Mouse (Mus musculus) midbrain, embryonic 11.5 days (tissue): ENCODE measurements at regions not wholly inside any gene's neighbourhood (a gene's known extent, or its start where the extent isn't known, plus 50 kb on each side); places are given as distances from the start of the nearest gene placed in this dataset.
"Not testable (repeated sequence)": the region's sequence is repeated elsewhere in the genome, so short reads cannot be mapped to it uniquely, and the experiment has no call there.

Experiments used
- ATAC-seq: fragments of 200-750 bp; cut with Nextera tagmentation; 2 replicates; pipeline ENCODE4 v1.8.0; 2017; ENCODE audit warnings: moderate TSS enrichment, moderate library complexity; ENCODE audit not compliant: low FRiP score
- DNase-seq: peaks from one replicate; pipeline ENCODE4 v3.0.0; 2015; ENCODE audit warnings: low spot score; ENCODE audit errors: missing footprints
- H3K27ac ChIP-seq: fragments of 300-500 bp; sonication (generic); 2 replicates; pipeline ENCODE4 v1.5.1; 2014; ENCODE audit warnings: low read depth, low read length
- H3K27me3 ChIP-seq: fragments of 300-500 bp; sonication (generic); 2 replicates; pipeline ENCODE4 v1.6.1; 2014; ENCODE audit warnings: mild to moderate bottlenecking, low read length, moderate library complexity, mixed read lengths; ENCODE audit not compliant: control insufficient read depth, insufficient read depth
- H3K36me3 ChIP-seq: fragments of 300-500 bp; sonication (generic); 2 replicates; pipeline ENCODE4 v1.6.1; 2014; ENCODE audit warnings: mild to moderate bottlenecking, low read length, moderate library complexity, mixed read lengths; ENCODE audit not compliant: control insufficient read depth, insufficient read depth
- H3K4me1 ChIP-seq: fragments of 300-500 bp; sonication (generic); 2 replicates; pipeline ENCODE4 v1.6.1; 2014; ENCODE audit warnings: low read length; ENCODE audit not compliant: control insufficient read depth, insufficient read depth
- H3K4me2 ChIP-seq: fragments of 300-500 bp; sonication (generic); 2 replicates; pipeline ENCODE4 v1.6.1; 2014; ENCODE audit warnings: mild to moderate bottlenecking, moderate library complexity
- H3K4me3 ChIP-seq: fragments of 300-500 bp; sonication (generic); 2 replicates; pipeline ENCODE4 v1.5.1; 2014; ENCODE audit warnings: low read depth, low read length
- H3K9ac ChIP-seq: fragments of 300-500 bp; sonication (generic); 2 replicates; pipeline ENCODE4 v1.6.1; 2014; ENCODE audit warnings: low read length
- H3K9me3 ChIP-seq: fragments of 300-500 bp; sonication (generic); 2 replicates; pipeline ENCODE4 v1.6.1; 2016; ENCODE audit warnings: low read length; ENCODE audit not compliant: control insufficient read depth
- WGBS: fragments of 180-500 bp; shearing (Covaris S2); extraction: QIAGEN DNeasy Blood & Tissue Kit; methylation state at CpG from one replicate; pipeline ENCODE4 v1.1.7; 2014; 5-methylcytosine and 5-hydroxymethylcytosine counted together

GRCm38 (mm10) chr15:38129330-38129729 lies 704.0 kb downstream of the 4930447A16Rik start:
- 74% methylated on average over 7 of the region's 7 CpGs for WGBS
- DNase-seq, result no peak

GRCm38 (mm10) chr15:38129861-38130631 lies 704.7 kb downstream of the 4930447A16Rik start:
- Histone ChIP-seq H3K36me3 (no peaks in the 10 kb centered on the region), H3K4me1 (no peaks in the 10 kb centered on the region), H3K27ac (no peak overlapping the region), H3K4me2 (no peak overlapping the region), H3K27me3 (no peaks in the 10 kb centered on the region), H3K9ac (no peak overlapping the region), H3K4me3 (no peak overlapping the region), H3K9me3 (no peaks in the 10 kb centered on the region)
- DNase-seq (peak; percentile 59), ATAC-seq (no peak)
- WGBS, result 83% methylated on average over 8 of the region's 8 CpGs

More at GRCm38 (mm10) chr15:38129330-38129729, 704.0 kb downstream of the 4930447A16Rik start:
- Histone ChIP-seq H3K4me1 (no peaks in the 10 kb centered on the region), H3K27me3 (no peaks in the 10 kb centered on the region), H3K4me3 (no peak overlapping the region), H3K9me3 (no peaks in the 10 kb centered on the region), H3K36me3 (no peaks in the 10 kb centered on the region), H3K4me2 (no peak overlapping the region), H3K9ac (no peak overlapping the region), H3K27ac (no peak overlapping the region)
- ATAC-seq, result no peak

GRCm38 (mm10) chr15:38130632-38131028 lies 705.3 kb downstream of the 4930447A16Rik start:
- Histone ChIP-seq H3K27ac (no peak overlapping the region), H3K4me3 (no peak overlapping the region), H3K9ac (no peak overlapping the region), H3K4me2 (no peak overlapping the region), H3K9me3 (no peaks in the 10 kb centered on the region), H3K4me1 (no peaks in the 10 kb centered on the region), H3K27me3 (no peaks in the 10 kb centered on the region), H3K36me3 (no peaks in the 10 kb centered on the region)
- no peak for ATAC-seq
- DNase-seq, result no peak
- WGBS, result 90% methylated on average over 2 of the region's 2 CpGs

- H3K36me3 ChIP-seq, result no peaks in the 10 kb centered on the region
- H3K4me2 ChIP-seq, result no peak overlapping the region
- WGBS, result 88% methylated on average over 1 of the region's 1 CpGs
- no peaks in the 10 kb centered on the region for H3K27me3 ChIP-seq
- ATAC-seq (no peak), DNase-seq (no peak)
- no peaks in the 10 kb centered on the region for H3K9me3 ChIP-seq
- H3K27ac ChIP-seq, result no peak overlapping the region
- no peak overlapping the region for H3K9ac ChIP-seq
- H3K4me1 ChIP-seq, result no peaks in the 10 kb centered on the region
- H3K4me3 ChIP-seq, result no peak overlapping the region
Measured at GRCm38 (mm10) chr15:38139639-38140038, 714.3 kb downstream of the 4930447A16Rik start.

- Histone ChIP-seq H3K4me3 (no peak overlapping the region), H3K9ac (no peak overlapping the region), H3K27ac (no peak overlapping the region), H3K9me3 (no peaks in the 10 kb centered on the region), H3K36me3 (no peaks in the 10 kb centered on the region), H3K4me2 (no peak overlapping the region), H3K4me1 (no peaks in the 10 kb centered on the region), H3K27me3 (no peaks in the 10 kb centered on the region)
- no peak for ATAC-seq
- 68% methylated on average over 2 of the region's 2 CpGs for WGBS
- no peak for DNase-seq
Measured at GRCm38 (mm10) chr15:38143495-38143894, 718.1 kb downstream of the 4930447A16Rik start.

- no peaks in the 10 kb centered on the region for H3K36me3 ChIP-seq
- no peaks in the 10 kb centered on the region for H3K9me3 ChIP-seq
- H3K4me1 ChIP-seq, result no peaks in the 10 kb centered on the region
- H3K27ac ChIP-seq, result no peak overlapping the region
- DNase-seq, result no peak
- no peak overlapping the region for H3K9ac ChIP-seq
- no peak overlapping the region for H3K4me3 ChIP-seq
- H3K27me3 ChIP-seq, result no peaks in the 10 kb centered on the region
- WGBS, result 63% methylated on average over 4 of the region's 4 CpGs
- no peak for ATAC-seq
- H3K4me2 ChIP-seq, result no peak overlapping the region
Measured at GRCm38 (mm10) chr15:38151654-38152053, 726.3 kb downstream of the 4930447A16Rik start.

GRCm38 (mm10) chr15:38153821-38154220 lies 728.5 kb downstream of the 4930447A16Rik start:
- not testable (repeated sequence) for H3K27me3 ChIP-seq, H3K36me3 ChIP-seq, H3K9me3 ChIP-seq, H3K27ac ChIP-seq, ATAC-seq, H3K4me1 ChIP-seq, DNase-seq, H3K9ac ChIP-seq, H3K4me2 ChIP-seq, H3K4me3 ChIP-seq

GRCm38 (mm10) chr15:38159161-38159560 lies 733.8 kb downstream of the 4930447A16Rik start:
- no peak for ATAC-seq
- Histone ChIP-seq H3K27me3 (no peaks in the 10 kb centered on the region), H3K27ac (no peak overlapping the region), H3K4me2 (no peak overlapping the region), H3K36me3 (no peaks in the 10 kb centered on the region), H3K4me3 (no peak overlapping the region), H3K4me1 (no peaks in the 10 kb centered on the region), H3K9ac (no peak overlapping the region), H3K9me3 (no peaks in the 10 kb centered on the region)
- WGBS, result 80% methylated on average over 2 of the region's 2 CpGs
- no peak for DNase-seq

- no peaks in the 10 kb centered on the region for H3K27me3 ChIP-seq
- H3K4me3 ChIP-seq, result no peak overlapping the region
- H3K4me2 ChIP-seq, result no peak overlapping the region
- DNase-seq (no peak), ATAC-seq (no peak)
- no peaks in the 10 kb centered on the region for H3K4me1 ChIP-seq
- no peaks in the 10 kb centered on the region for H3K36me3 ChIP-seq
- H3K27ac ChIP-seq, result no peak overlapping the region
- no peaks in the 10 kb centered on the region for H3K9me3 ChIP-seq
- H3K9ac ChIP-seq, result no peak overlapping the region
- WGBS, result 71% methylated on average over 6 of the region's 6 CpGs
Measured at GRCm38 (mm10) chr15:38163721-38164120, 738.4 kb downstream of the 4930447A16Rik start.
